Mouse (Mus musculus) adipocyte (in vitro differentiated cells): ENCODE measurements around the gene Slc35b2.
A peak's percentile ranks its signal among the peaks of the same experiment; 100 is the strongest.

Experiments
- DNase-seq: peaks from one replicate; pipeline ENCODE4 v3.0.0-alpha.2; 2016; ENCODE audit warnings: low spot score

Slc35b2 gene

DNA sequence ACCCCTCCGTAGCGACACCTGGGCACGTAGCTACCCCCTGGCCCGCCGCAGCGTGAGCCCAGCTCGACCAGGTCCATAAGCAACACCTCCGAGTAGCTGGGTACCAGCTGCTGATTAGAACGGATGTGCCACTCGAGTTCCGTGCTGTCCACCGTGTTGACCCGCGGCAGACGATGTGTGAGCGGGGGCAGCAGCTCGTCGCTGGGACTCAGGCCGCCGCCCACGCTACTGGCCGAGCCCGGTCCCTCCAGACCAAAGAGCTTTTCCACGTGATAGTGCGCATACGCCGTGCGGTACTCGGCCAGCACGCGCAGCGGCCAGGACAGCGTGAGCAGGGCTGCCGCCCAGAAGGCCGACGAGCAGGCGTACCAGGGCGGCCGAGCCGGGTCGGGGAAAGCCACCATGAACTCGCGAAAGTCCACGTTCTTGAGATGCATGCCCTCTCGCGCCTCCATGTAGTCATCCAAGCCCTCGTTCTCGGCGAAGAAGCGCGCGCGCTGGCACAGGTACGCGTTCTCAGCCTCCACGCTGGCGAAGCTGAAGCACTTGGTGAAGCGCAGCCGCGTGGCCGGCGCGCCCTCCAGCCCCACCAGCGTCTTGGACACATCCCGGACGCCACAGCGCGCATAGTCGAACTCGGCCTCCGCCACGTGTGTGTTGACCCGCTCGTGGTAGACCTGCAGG is 18.3 kb upstream of the Slc35b2 start:
- no peak for DNase-seq

GRCm38 (mm10) chr17:45546941-45547340 is 16.7 kb upstream of the Slc35b2 start:
- no peak for DNase-seq

DNA sequence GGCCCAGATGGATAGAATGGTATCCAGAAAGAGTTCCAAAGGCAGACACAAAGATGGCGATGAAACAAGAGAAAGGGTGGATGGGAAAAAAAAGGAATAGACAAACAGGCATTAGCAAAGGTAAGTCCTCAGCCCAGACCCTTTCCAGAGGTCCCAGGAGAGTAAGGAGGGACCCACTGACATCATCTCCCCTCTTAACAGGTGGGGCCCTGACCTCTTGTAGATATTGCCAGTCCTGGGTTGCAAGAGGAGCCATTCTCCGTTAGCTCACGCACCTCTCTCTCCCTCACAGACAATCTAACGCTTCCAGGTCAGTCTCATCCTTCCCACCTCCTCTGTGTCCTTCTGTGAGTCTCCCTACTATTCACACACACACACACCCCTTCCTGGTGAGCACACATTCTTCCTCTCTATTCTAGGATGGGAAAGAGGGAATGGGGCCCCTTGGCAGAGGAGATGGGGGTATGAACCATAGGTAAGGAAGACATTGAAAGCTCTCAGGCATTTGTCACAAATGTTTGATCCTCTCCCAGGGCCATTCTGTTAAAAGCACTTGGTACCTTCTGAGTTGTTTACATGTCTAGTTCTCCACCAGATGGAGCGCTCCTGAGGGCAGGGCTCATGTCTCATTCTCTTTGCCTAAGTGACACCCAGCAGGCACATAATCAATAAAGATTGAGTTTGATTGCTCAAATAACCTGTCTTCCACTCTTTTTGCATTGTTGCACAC is 16.0 kb upstream of the Slc35b2 start:
- no peak for DNase-seq

DNA sequence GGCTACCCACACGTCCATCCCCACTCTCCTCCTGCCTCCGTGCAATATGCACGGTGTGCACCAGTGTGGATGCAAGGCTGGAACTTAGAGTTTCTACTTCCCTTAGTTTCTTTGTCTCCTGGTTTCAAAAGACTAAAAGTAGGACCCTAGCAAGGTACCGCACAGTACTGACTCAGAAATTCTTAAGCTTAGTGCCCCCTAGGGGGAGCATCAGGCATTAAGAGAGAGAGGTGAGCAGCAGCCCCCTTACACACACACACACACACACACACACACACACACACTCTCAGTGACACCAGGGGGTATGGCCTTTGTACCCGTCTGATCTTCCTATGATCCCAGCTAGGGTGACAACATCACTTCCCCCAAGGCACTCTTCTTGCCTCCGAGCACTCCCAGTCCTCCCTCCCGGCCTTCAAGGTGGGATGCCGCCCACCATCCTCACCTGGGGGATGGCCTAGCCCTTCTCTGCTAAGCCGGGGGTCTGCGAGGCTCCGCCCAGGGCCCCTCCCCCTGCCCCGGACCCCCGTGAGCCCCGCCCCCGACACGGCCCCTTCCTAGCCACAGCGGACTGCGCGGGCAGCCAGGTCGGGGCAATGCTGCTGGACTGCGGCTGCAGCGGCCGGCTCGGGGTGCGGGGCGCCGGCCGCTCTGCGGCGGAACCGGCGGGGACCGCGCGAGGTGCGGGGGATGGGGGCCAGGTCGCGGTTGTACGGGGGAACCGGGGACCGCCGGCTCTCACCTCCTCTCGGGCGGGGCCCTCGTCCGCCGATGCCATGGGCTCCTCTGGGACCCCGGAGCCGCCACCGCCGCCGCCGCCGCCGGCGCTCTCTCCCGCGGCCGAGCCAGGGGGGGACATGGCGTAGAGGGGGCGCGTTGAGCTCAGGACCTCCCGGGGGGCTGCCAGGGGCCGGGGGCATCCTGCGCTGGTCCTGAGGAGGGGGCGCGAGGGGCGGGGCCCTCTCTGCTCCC is 14.8 kb upstream of the Slc35b2 start:
- no peak for DNase-seq

GRCm38 (mm10) chr17:45549617-45550181 is 14.0 kb upstream of the Slc35b2 start, which contains the start of gene Tmem151b:
TSS of gene Tmem151b (minus strand) at chr17:45549677.
- no peak for DNase-seq

DNA sequence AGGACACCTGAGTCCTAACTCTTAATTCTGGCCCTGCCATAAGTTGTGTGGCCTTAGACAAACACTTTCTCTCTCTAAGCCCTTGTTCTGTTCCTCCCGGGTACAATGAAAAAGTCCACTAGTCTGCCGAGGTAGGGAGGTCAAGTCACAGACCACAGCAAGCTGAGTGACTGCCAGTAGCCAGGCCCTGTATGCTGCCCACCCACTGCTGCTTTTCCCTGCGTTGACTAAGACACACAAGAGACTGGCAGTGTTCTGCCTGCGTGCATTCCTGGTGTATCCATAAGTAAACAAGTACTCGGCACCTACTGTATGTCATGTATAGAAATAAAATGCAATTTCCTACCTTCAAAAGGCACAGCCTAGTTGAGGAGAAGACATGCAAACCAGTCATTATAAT is 13.4 kb upstream of the Slc35b2 start:
- no peak for DNase-seq

DNA sequence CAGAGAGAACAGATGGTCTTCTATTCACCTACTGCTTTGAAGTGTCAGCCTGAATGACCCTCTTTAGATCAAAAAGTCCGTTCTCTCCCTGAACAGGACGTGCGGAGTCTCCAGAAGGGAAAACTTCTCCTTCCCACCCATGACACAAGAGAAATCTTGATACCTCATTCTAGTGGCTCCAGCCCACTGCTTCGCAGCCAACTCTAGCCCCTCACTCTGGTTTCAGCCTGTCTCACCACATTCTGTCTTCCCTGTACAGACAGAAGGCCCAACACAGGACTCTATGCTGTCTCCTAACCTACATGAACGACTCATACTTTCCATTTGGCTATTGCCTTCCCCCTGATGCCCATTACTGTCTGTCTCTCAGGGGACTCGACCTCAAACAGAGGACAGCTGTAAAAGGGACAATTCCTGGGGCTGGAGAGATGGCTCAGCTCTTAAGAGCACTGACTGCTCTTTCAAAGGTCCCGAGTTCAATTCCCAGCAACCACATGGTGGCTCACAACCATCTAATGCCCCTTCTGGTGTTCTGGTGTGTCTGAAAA is 12.4 kb upstream of the Slc35b2 start:
- no peak for DNase-seq

DNA sequence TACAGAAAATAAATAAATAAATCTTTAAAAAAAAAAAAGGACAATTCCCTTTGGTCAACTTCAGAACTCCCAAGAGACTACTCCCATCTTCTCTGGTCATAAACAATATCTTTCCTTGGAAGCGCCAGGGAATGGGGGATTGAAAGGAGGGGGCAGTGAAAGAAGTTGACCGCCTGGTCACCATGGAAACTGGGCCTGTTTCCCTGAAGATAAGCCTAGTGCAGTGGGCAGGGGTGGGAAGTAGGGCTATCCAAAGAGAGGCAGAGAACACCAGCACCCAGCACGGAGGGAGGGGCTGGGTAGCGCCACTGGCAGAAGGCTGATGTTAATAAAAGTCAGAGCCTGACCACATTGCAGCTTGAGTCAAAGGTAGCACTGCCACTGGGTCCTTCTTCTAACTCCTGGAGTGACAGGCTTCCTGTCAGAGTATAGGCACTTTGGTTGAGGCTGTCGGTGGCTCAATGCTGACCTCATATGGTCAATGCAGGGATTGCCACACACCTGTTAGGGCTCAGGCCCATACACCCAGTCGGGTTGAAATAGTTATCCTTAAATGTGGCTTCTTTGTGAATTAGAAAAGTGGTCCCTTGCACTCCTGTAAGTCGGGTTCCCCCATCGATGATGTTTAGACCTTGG is 11.7 kb upstream of the Slc35b2 start:
- DNase-seq = peak; percentile 81

DNA sequence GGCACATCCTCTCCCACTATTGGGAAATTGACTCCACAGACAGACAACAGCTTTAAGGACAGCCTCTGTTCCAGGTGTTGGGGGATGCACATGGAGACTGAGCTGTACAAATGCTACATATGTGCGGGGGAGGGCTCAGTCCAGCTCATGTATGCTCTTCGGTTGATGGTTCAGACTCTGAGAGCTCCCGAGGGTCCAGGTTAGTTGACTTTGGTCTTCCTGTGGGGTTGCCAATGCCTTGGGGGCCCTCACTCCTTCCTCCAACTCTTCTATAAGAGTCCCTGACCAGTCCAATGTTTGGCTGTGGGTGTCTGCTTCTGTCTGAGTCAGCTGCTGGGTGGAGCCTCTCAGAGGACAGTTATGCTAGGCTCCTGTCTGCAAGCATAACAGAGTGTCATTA is 10.6 kb upstream of the Slc35b2 start:
- DNase-seq = no peak

GRCm38 (mm10) chr17:45554420-45554819 is 9.3 kb upstream of the Slc35b2 start:
- DNase-seq = no peak

GRCm38 (mm10) chr17:45555452-45556106 is 8.1 kb upstream of the Slc35b2 start, which contains the start of gene Nfkbie:
TSS of gene Nfkbie (plus strand) at chr17:45555703.
- DNase-seq = peak; percentile 71

DNA sequence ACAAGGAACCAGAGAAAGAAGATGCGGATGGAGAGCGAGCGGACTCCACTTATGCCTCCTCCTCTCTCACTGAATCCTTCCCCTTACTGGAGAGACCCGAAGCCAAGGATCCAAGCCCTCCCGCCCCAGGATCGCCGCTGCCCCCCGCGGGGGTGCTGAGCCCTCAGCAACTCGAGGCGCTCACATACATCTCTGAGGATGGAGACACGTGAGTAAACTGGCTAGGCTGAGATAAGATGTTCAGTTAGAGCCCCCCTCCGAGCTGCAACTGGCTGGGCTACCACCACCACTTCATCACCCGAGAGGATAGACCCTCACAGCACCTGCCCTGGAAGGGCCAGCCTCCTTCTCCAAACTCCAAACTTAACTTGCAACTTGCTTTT is 7.6 kb upstream of the Slc35b2 start:
- no peak for DNase-seq

GRCm38 (mm10) chr17:45556514-45557245 is 7.0 kb upstream of the Slc35b2 start:
- DNase-seq = no peak

GRCm38 (mm10) chr17:45557246-45557824 is 6.3 kb upstream of the Slc35b2 start:
- no peak for DNase-seq

- DNase-seq = no peak
Observed at GRCm38 (mm10) chr17:45557998-45558862, 5.4 kb upstream of the Slc35b2 start.

GRCm38 (mm10) chr17:45559732-45560525 is 3.7 kb upstream of the Slc35b2 start:
- DNase-seq = no peak

- no peak for DNase-seq
Observed at GRCm38 (mm10) chr17:45563216-45563615, 458 bp upstream of the Slc35b2 start.
